Mouse (Mus musculus): ENCODE data around the gene Dag1.

The Dag1 gene

GRCm38 (mm10) chr9:108188511-108188910 is 75.2 kb downstream of the Dag1 start:
- no peak for DNase-seq (ENCODE audit: extremely low read depth, low read depth)

GRCm38 (mm10) chr9:108187616-108188015 is 76.1 kb downstream of the Dag1 start:
- DNase-seq (ENCODE audit: extremely low read depth, low read depth): no peak

GRCm38 (mm10) chr9:108185786-108186185 is 78.0 kb downstream of the Dag1 start:
- DNase-seq (ENCODE audit: extremely low read depth, low read depth): no peak

GRCm38 (mm10) chr9:108183531-108183994 is 80.2 kb downstream of the Dag1 start:
- no peak for DNase-seq (ENCODE audit: extremely low read depth, low read depth)

DNA sequence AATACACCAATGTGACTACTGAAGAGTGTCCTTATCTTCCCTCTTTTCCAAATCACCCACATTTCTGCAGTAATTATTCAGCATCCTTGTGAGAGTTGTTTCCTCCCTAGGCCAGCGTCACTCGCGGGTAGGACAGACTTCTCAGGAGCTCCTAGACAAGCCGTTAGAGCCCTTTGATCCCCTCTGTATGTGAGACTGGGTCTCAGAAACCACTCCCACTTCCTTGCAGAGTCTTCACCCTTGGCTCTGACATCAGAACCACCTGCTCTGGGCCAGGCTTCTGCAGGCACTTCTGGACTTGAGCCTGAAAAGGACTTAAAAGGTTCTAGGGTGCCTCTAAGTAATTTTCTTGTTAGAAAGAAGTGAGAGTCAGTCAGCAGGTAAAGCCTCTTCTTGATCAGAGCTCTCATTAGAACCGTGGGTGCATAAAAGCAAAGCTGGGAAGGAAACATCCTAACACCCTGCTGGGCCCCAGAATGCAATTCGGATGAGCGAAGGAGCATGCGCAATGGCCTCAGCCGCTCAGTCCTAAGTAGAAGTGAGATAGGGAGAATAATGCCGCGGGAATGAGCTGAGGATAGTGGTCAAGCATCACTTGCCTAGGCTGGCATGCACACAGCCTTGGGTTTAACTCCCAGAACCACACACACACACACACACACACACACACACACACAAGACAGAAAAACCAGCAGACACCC is 80.8 kb downstream of the Dag1 start:
- DNase-seq (ENCODE audit: extremely low read depth, low read depth): no peak

DNA sequence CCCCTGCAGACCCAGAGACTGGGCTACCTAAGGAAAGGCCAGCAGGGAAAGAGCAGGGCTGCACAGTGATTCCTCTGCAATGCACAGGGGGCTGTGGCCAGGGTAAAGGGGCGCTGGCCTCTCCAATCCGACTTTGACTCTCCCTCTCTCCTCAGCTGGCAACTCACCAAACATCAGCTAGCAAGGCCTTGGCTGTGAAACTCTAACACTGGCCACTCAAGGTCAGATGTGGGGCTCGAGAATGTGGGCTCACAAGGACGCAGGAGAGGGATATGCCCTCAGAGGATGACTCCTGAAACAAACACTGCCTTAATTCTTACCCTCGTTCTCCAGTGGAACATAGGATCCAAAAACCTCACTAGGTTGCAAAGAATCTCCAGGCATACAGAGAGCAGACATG is 85.4 kb downstream of the Dag1 start:
- no peak for DNase-seq (ENCODE audit: extremely low read depth, low read depth)

DNA sequence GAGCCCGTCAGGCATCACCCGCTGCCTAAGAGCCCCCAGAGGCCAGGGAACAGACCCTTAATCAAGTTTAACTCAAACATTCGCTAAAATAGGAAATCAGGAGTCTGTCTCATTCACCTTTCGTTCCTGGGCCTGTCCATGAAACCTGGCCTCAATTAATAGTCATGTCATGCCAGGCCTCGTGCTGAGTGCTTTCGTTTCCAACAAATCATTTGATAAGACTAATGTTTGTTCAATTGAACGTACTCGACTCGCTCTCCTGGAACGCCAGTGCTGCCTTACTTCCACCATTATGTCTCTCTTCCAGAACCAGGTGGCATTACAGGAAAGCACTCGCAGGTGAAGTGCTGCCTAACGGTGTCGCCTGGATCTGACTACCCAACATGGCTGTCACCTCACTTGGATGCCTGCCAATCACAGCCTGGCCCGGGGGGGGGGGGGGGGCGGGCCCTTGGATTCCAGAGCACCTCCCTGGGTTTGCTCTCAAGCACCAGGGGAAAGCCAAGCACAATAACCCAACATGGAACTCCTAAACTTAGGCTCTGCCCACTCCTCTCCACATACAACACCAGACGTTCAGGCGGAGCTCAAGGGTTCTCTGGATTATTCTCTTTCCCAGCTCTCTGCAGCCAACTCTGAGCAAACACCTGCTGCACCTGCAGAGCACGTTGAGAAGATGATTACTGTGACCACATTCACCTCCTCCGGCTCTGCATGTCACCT is 88.5 kb downstream of the Dag1 start:
- DNase-seq (ENCODE audit: extremely low read depth, low read depth): no peak

GRCm38 (mm10) chr9:108172777-108173350 is 90.9 kb downstream of the Dag1 start:
- no peak for DNase-seq (ENCODE audit: extremely low read depth, low read depth)

- no peak for DNase-seq (ENCODE audit: extremely low read depth, low read depth)
Measured at GRCm38 (mm10) chr9:108169751-108170150, 94.0 kb downstream of the Dag1 start.

- DNase-seq (ENCODE audit: extremely low read depth, low read depth): no peak
Measured at GRCm38 (mm10) chr9:108165143-108165542, 98.6 kb downstream of the Dag1 start.

GRCm38 (mm10) chr9:108163646-108164284 is 100.0 kb downstream of the Dag1 start:
- DNase-seq (ENCODE audit: extremely low read depth, low read depth): no peak

GRCm38 (mm10) chr9:108157891-108158290 is 105.9 kb downstream of the Dag1 start:
- no peak for DNase-seq (ENCODE audit: extremely low read depth, low read depth)

- no peak for DNase-seq (ENCODE audit: extremely low read depth, low read depth)
Measured at GRCm38 (mm10) chr9:108157451-108157850, 106.3 kb downstream of the Dag1 start.

DNA sequence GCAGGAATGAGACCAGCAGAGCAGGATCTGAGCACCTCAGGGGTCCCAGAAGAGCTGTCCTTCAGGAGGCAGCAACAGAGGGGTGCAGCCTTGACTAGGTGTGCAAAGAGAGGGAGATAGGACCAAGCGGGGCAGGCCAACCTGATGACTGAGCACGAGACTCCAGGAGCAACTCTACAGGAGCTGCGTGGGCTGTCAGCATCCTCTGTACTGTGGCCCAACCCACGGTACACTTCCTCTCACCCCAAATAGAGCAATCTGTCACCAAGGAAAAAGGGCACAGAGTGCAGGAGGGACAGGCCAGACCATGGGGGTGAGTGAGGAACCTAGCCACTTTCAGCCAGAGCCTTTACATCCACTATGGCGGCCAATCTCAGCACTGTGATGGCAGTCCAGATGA is 107.0 kb downstream of the Dag1 start:
- no peak for DNase-seq (ENCODE audit: extremely low read depth, low read depth)

DNA sequence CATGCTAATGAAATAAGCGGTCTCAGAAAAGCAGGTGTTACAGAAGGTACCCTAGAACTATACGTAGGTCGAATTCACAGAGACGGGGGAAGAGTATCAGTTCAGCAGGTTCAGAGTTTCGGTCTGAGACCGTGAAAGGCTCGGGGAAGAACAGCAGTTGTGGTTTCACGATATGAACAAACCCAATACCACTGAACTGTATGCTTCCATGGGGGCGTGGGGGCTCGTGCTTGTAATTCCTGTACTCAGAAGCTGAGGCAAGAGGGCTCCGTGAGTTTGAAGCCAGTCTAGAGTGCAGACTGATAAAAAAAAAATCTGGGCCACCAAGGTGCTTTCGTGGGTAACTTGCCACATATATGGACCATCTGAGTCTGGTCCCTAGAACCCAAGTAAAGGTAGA is 108.9 kb downstream of the Dag1 start:
- no peak for DNase-seq (ENCODE audit: extremely low read depth, low read depth)

Measured in MEL-GATA-1-ER (cell line).